Mouse (Mus musculus) neural tube, embryonic 14.5 days (tissue): ENCODE data around the gene Alkbh1. TPM values are rescaled to one million over a fixed set of nuclear protein-coding genes. Genes with fewer than 3 reads are reported as not detected.

Source experiments
- ATAC-seq: fragments of 200-750 bp; cut with Nextera tagmentation; 2 replicates; pipeline ENCODE4 v1.8.0; 2017; ENCODE audit warnings: low read depth, mild to moderate bottlenecking, moderate TSS enrichment, moderate library complexity
- H3K27ac ChIP-seq: fragments of 300-500 bp; sonication (generic); 2 replicates; pipeline ENCODE4 v1.5.1; 2014; ENCODE audit warnings: low read depth, mild to moderate bottlenecking, control low read depth, low read length, moderate library complexity, mixed read lengths
- H3K27me3 ChIP-seq: fragments of 300-500 bp; sonication (generic); 2 replicates; pipeline ENCODE4 v1.6.1; 2014; ENCODE audit warnings: low read length; ENCODE audit not compliant: control insufficient read depth, insufficient read depth
- H3K36me3 ChIP-seq: fragments of 300-500 bp; sonication (generic); 2 replicates; pipeline ENCODE4 v1.6.1; 2014; ENCODE audit warnings: low read length, mixed read lengths; ENCODE audit not compliant: control insufficient read depth, insufficient read depth
- H3K4me1 ChIP-seq: fragments of 300-500 bp; sonication (generic); 2 replicates; pipeline ENCODE4 v1.6.1; 2014; ENCODE audit warnings: low read length; ENCODE audit not compliant: control insufficient read depth, insufficient read depth
- H3K4me2 ChIP-seq: fragments of 300-500 bp; sonication (generic); 2 replicates; pipeline ENCODE4 v1.6.1; 2014; ENCODE audit warnings: mild to moderate bottlenecking, low read depth, low read length, control low read depth
- H3K4me3 ChIP-seq: fragments of 300-500 bp; sonication (generic); 2 replicates; pipeline ENCODE4 v1.5.1; 2014; ENCODE audit warnings: low read depth, low read length, control low read depth, mixed read lengths
- H3K9ac ChIP-seq: fragments of 300-500 bp; sonication (generic); replicated peaks from 2 replicates; pipeline ENCODE4 v1.6.1; 2014; ENCODE audit warnings: low read depth, mild to moderate bottlenecking, control low read depth, low read length, mixed read lengths
- H3K9me3 ChIP-seq: fragments of 300-500 bp; sonication (generic); 2 replicates; pipeline ENCODE4 v1.6.1; 2016; ENCODE audit warnings: low read length; ENCODE audit not compliant: control insufficient read depth
- WGBS: fragments of 180-500 bp; shearing (Covaris S2); extraction: QIAGEN DNeasy Blood & Tissue Kit; methylation state at CpG from one replicate; pipeline ENCODE4 v1.1.7; 2014; 5-methylcytosine and 5-hydroxymethylcytosine counted together
- polyA plus RNA-seq: library from polyadenylated mRNA; unstranded; fragments of >200 nt; fragmentation: Nextera tagmentation; extraction: Ambion mirVana; gene quantifications from 2 replicates; pipeline ENCODE4 v1.2.1, GENCODE M21; 2014

The Alkbh1 gene
- polyA plus RNA-seq, 1 experiment from 2014 or later, result 40.4 TPM

- Histone ChIP-seq H3K9me3 (no peaks in the 10 kb centered on the region), H3K27ac (no peak overlapping the region), H3K36me3 (no peaks in the 10 kb centered on the region), H3K4me2 (no peak overlapping the region), H3K9ac (no peak overlapping the region), H3K4me3 (no peak overlapping the region), H3K27me3 (no peaks in the 10 kb centered on the region), H3K4me1 (no peaks in the 10 kb centered on the region)
- WGBS, result 56% methylated on average over 21 of the region's 21 CpGs
- no peak for ATAC-seq
Observed at GRCm38 (mm10) chr12:87407869-87408605, 35.8 kb downstream of the Alkbh1 start.

DNA sequence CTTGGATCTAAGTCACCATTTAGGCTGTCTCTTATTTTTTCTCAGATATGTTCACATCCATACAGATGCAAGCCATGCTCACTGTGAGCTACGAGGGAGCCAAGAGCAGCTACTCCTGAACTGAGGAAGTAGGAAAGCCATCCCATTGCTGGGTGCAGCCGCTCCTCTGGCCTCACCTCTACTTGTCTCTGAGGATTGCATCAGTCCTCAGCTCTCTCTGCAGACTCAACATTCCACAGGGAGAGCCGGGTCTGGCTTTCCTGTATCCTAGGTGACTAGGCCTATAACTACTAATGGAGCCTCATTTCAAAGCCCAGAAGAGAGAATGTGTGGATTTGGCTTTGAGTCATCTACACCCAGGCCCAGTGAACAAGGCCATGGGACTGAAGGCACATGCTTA is 38.1 kb downstream of the Alkbh1 start:
- H3K9me3 ChIP-seq, result no peaks in the 10 kb centered on the region
- H3K4me3 ChIP-seq, result no peak overlapping the region
- no peak overlapping the region for H3K27ac ChIP-seq
- no peaks in the 10 kb centered on the region for H3K27me3 ChIP-seq
- WGBS, result 76% methylated on average over 3 of the region's 3 CpGs
- no peak overlapping the region for H3K4me2 ChIP-seq
- H3K36me3 ChIP-seq, result no peaks in the 10 kb centered on the region
- no peak overlapping the region for H3K9ac ChIP-seq
- H3K4me1 ChIP-seq, result no peaks in the 10 kb centered on the region
- no peak for ATAC-seq

- H3K27me3 ChIP-seq, result no peaks in the 10 kb centered on the region
Observed at GRCm38 (mm10) chr12:87405165-87405564, 38.7 kb downstream of the Alkbh1 start.

DNA sequence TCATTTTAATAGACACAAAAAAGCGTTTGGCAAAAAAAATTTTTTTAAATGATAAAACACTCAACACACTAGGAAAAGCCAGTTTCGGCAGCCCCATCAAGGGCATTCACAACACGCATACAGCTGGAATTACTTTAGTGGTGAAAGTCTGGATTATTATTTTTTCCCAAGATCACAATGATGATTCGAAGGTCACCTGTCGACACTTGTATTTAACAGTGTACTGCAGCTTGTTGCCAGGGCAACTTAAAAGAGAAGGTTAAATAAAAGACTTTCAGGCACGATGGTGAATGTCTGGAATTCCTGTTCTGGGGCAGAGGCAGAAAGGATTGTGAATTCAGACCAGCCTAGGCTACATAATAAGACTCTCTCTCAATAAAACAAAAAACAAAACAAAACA is 41.9 kb downstream of the Alkbh1 start:
- Histone ChIP-seq H3K4me2 (no peak overlapping the region), H3K4me3 (no peak overlapping the region), H3K27ac (no peak overlapping the region), H3K36me3 (no peaks in the 10 kb centered on the region), H3K4me1 (no peaks in the 10 kb centered on the region), H3K9ac (no peak overlapping the region), H3K27me3 (no peaks in the 10 kb centered on the region), H3K9me3 (no peaks in the 10 kb centered on the region)
- WGBS, result 65% methylated on average over 6 of the region's 6 CpGs
- no peak for ATAC-seq

More at GRCm38 (mm10) chr12:87405165-87405564, 38.7 kb downstream of the Alkbh1 start:
- no peaks in the 10 kb centered on the region for H3K4me1 ChIP-seq
- H3K9me3 ChIP-seq, result no peaks in the 10 kb centered on the region
- no peak overlapping the region for H3K27ac ChIP-seq
- H3K36me3 ChIP-seq, result no peaks in the 10 kb centered on the region
- 84% methylated on average over 4 of the region's 4 CpGs for WGBS
- no peak for ATAC-seq
- H3K4me2 ChIP-seq, result no peak overlapping the region
- H3K9ac ChIP-seq, result no peak overlapping the region
- H3K4me3 ChIP-seq, result no peak overlapping the region

- H3K9ac ChIP-seq, result no peak overlapping the region
- WGBS, result 91% methylated on average over 10 of the region's 10 CpGs
Observed at GRCm38 (mm10) chr12:87399119-87399819, 44.5 kb downstream of the Alkbh1 start.

GRCm38 (mm10) chr12:87397811-87398417 is 45.9 kb downstream of the Alkbh1 start:
- no peak overlapping the region for H3K4me2 ChIP-seq
- no peaks in the 10 kb centered on the region for H3K27me3 ChIP-seq
- H3K4me1 ChIP-seq, result no peaks in the 10 kb centered on the region
- H3K9ac ChIP-seq, result no peak overlapping the region
- no peaks in the 10 kb centered on the region for H3K9me3 ChIP-seq
- H3K36me3 ChIP-seq, result no peaks in the 10 kb centered on the region
- H3K4me3 ChIP-seq, result no peak overlapping the region
- WGBS, result 67% methylated on average over 4 of the region's 4 CpGs
- H3K27ac ChIP-seq, result no peak overlapping the region
- ATAC-seq, result no peak

More at GRCm38 (mm10) chr12:87399119-87399819, 44.5 kb downstream of the Alkbh1 start:
- no peak overlapping the region for H3K27ac ChIP-seq
- no peaks in the 10 kb centered on the region for H3K9me3 ChIP-seq
- H3K4me2 ChIP-seq, result no peak overlapping the region
- no peaks in the 10 kb centered on the region for H3K4me1 ChIP-seq
- H3K4me3 ChIP-seq, result no peak overlapping the region
- H3K36me3 ChIP-seq, result no peaks in the 10 kb centered on the region
- ATAC-seq, result no peak
- H3K27me3 ChIP-seq, result no peaks in the 10 kb centered on the region

DNA sequence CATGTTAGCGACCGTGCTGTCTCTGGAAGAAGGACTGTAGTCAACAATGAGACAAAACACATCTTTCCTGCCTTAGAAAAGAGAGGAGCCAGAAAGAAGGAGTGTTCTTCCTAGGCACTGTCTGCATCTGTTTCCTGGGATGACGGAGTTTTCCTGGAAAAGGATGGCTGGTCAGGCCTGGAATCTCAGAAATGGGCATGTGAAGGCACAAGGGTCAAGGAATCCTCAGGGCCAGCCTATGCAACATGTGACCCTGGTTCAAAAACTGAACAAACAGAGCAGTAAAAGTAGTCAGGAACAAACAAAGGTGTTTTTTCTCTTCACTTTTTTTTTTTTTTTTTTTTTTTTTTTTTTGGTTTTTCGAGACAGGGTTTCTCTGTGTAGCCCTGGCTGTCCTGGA is 46.7 kb downstream of the Alkbh1 start:
- H3K4me2 ChIP-seq, result no peak overlapping the region
- no peaks in the 10 kb centered on the region for H3K4me1 ChIP-seq
- no peaks in the 10 kb centered on the region for H3K9me3 ChIP-seq
- 94% methylated on average over 4 of the region's 4 CpGs for WGBS
- H3K27ac ChIP-seq, result no peak overlapping the region
- H3K9ac ChIP-seq, result no peak overlapping the region
- H3K27me3 ChIP-seq, result no peaks in the 10 kb centered on the region
- no peak overlapping the region for H3K4me3 ChIP-seq
- ATAC-seq, result no peak
- no peaks in the 10 kb centered on the region for H3K36me3 ChIP-seq

- no peak overlapping the region for H3K27ac ChIP-seq
- no peaks in the 10 kb centered on the region for H3K9me3 ChIP-seq
- no peak for ATAC-seq
- no peaks in the 10 kb centered on the region for H3K27me3 ChIP-seq
- H3K4me3 ChIP-seq, result no peak overlapping the region
- no peaks in the 10 kb centered on the region for H3K4me1 ChIP-seq
- WGBS, result 90% methylated on average over 6 of the region's 6 CpGs
- H3K4me2 ChIP-seq, result no peak overlapping the region
- no peak overlapping the region for H3K9ac ChIP-seq
- no peaks in the 10 kb centered on the region for H3K36me3 ChIP-seq
Observed at GRCm38 (mm10) chr12:87394316-87394715, 49.5 kb downstream of the Alkbh1 start.
